Mouse (Mus musculus) midbrain, embryonic 13.5 days (tissue): ENCODE data around the gene Dlgap4. TPM values are rescaled to one million over a fixed set of nuclear protein-coding genes. Genes with fewer than 3 reads are reported as not detected.

Experiments
- ATAC-seq: fragments of 200-750 bp; cut with Nextera tagmentation; 2 replicates; pipeline ENCODE4 v1.8.0; 2017; ENCODE audit warnings: mild to moderate bottlenecking, moderate TSS enrichment, moderate library complexity
- H3K27ac ChIP-seq: fragments of 300-500 bp; sonication (generic); 2 replicates; pipeline ENCODE4 v1.5.1; 2015; ENCODE audit warnings: inconsistent platforms, mild to moderate bottlenecking, moderate library complexity
- H3K27me3 ChIP-seq: fragments of 300-500 bp; sonication (generic); 2 replicates; pipeline ENCODE4 v1.6.1; 2015; ENCODE audit warnings: mild to moderate bottlenecking, inconsistent platforms
- H3K36me3 ChIP-seq: fragments of 300-500 bp; sonication (generic); 2 replicates; pipeline ENCODE4 v1.6.1; 2015; ENCODE audit warnings: mild to moderate bottlenecking, inconsistent platforms
- H3K4me1 ChIP-seq: fragments of 300-500 bp; sonication (generic); replicated peaks from 2 replicates; pipeline ENCODE4 v1.6.1; 2015; ENCODE audit warnings: inconsistent platforms
- H3K4me2 ChIP-seq: fragments of 300-500 bp; sonication (generic); replicated peaks from 2 replicates; pipeline ENCODE4 v1.6.1; 2015; ENCODE audit warnings: moderate library complexity, mild to moderate bottlenecking, inconsistent platforms
- H3K4me3 ChIP-seq: fragments of 300-500 bp; sonication (generic); replicated peaks from 2 replicates; pipeline ENCODE4 v1.5.1; 2015; ENCODE audit warnings: mild to moderate bottlenecking, inconsistent platforms
- H3K9ac ChIP-seq: fragments of 300-500 bp; sonication (generic); replicated peaks from 2 replicates; pipeline ENCODE4 v1.6.1; 2015; ENCODE audit warnings: mild to moderate bottlenecking, inconsistent platforms
- H3K9me3 ChIP-seq: fragments of 300-500 bp; sonication (generic); 2 replicates; pipeline ENCODE4 v1.6.1; 2016; ENCODE audit warnings: mild to moderate bottlenecking, inconsistent platforms
- WGBS: fragments of 180-500 bp; shearing (Covaris S2); methylation state at CpG from one replicate; pipeline ENCODE4 v1.1.7; 2015; 5-methylcytosine and 5-hydroxymethylcytosine counted together
- polyA plus RNA-seq: library from polyadenylated mRNA; unstranded; fragments of >200 nt; fragmentation: Nextera tagmentation; extraction: Ambion mirVana; gene quantifications from 2 replicates; pipeline ENCODE4 v1.2.1, GENCODE M21; 2015

Gene Dlgap4
- polyA plus RNA-seq, 1 experiment from 2014 or later, result 242 TPM

DNA sequence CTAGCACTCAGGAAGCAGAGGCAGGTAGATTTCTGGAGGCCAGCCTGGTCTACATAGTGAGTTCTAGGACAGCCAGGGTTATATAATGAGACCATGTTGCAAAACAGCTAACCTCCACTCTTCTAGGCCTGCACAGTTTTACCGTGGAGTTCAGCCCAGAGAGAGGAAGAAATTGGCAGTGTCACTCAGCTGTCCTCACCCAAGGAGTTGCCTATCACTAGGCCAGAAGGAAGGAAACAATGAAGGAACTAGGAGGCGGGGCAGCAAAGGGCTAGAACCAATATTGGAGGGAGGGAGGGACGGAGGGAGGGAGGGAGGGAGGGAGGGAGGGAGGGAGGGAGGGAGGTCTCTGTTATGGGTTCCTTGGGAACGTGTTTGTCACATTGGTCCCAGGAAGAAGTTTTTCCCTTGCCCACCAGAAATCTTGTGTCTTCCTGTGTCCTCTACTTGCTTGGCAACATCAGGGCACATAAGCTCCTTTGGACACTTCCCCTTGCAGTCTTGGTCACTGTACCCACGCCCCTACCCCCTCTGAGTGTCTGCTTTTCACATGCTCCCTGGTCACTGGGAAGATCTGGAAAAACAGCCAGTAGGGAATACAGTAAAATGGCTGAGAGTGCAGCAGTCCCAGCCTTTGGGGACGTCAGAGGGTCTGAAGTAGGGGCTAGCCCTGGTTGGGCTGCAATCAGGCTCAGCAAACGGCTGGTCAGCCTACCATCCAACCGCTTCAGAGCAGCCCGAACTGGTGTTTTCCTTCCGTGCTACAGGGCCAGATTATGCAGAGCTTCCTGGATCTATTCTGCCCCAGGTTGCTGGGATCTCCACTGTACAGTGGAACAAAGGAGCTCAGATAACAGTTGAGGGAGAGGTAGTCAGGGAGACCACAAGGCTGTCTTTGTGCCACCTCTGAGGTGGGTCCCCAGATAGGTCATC, 116.3 kb downstream of the Dlgap4 start:
- Histone ChIP-seq H3K27me3 (no peaks in the 10 kb centered on the region), H3K4me2 (no peak overlapping the region), H3K9me3 (no peaks in the 10 kb centered on the region), H3K27ac (no peak overlapping the region; the same call in none of the 2 replicates), H3K9ac (no peak overlapping the region), H3K36me3 (0 out of 2 replicates have a peak, but pooled peaks cover 3% of the 10 kb centered on the region), H3K4me1 (peaks cover 81% of the 10 kb centered on the region), H3K4me3 (no peak overlapping the region)
- no peak for ATAC-seq
- 63% methylated on average over 9 of the region's 10 CpGs for WGBS

GRCm38 (mm10) chr2:156730501-156730921, 117.0 kb downstream of the Dlgap4 start:
- Histone ChIP-seq H3K9ac (no peak overlapping the region), H3K27ac (no peak overlapping the region; the same call in none of the 2 replicates), H3K4me3 (no peak overlapping the region), H3K9me3 (no peaks in the 10 kb centered on the region), H3K27me3 (no peaks in the 10 kb centered on the region), H3K36me3 (0 out of 2 replicates have a peak, but pooled peaks cover 3% of the 10 kb centered on the region), H3K4me1 (peaks cover 80% of the 10 kb centered on the region), H3K4me2 (no peak overlapping the region)
- ATAC-seq, result no peak
- WGBS, result 87% methylated on average over 12 of the region's 12 CpGs

DNA sequence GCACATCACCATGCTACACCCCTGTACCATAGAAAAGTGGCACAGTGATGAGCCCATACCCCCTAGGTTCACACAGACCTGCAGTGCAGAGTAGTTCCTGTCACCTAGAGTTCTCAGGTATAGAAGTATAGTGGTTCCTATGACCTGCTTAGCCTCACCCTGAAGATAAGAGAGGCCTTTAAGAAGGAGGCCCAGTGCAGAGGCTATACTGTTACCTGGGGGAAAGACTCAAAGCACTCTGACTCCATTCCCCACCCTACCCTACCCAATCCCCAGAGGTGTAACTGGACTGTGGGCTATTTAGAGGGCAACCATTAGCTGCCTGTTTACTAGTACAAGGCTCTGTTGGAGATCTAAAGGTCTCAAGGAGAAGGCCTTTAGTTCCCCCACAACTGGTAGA, 118.1 kb downstream of the Dlgap4 start:
- no peak overlapping the region for H3K4me2 ChIP-seq
- no peak overlapping the region for H3K9ac ChIP-seq
- no peak overlapping the region for H3K4me3 ChIP-seq
- H3K27me3 ChIP-seq, result no peaks in the 10 kb centered on the region
- H3K4me1 ChIP-seq, result peaks cover 80% of the 10 kb centered on the region
- H3K27ac ChIP-seq, result no peak overlapping the region
- H3K9me3 ChIP-seq, result no peaks in the 10 kb centered on the region
- H3K36me3 ChIP-seq, result peaks cover 8% of the 10 kb centered on the region; the same call in 1 of the 2 replicates
- ATAC-seq, result no peak

- Histone ChIP-seq H3K27me3 (no peaks in the 10 kb centered on the region), H3K27ac (no peak overlapping the region), H3K9ac (no peak overlapping the region), H3K4me3 (no peak overlapping the region), H3K4me1 (peaks cover 80% of the 10 kb centered on the region), H3K36me3 (peaks cover 8% of the 10 kb centered on the region; the same call in 1 of the 2 replicates), H3K9me3 (no peaks in the 10 kb centered on the region), H3K4me2 (no peak overlapping the region)
- WGBS, result 76% methylated on average over 6 of the region's 6 CpGs
- no peak for ATAC-seq
Observed at GRCm38 (mm10) chr2:156732109-156732508, 118.6 kb downstream of the Dlgap4 start.

DNA sequence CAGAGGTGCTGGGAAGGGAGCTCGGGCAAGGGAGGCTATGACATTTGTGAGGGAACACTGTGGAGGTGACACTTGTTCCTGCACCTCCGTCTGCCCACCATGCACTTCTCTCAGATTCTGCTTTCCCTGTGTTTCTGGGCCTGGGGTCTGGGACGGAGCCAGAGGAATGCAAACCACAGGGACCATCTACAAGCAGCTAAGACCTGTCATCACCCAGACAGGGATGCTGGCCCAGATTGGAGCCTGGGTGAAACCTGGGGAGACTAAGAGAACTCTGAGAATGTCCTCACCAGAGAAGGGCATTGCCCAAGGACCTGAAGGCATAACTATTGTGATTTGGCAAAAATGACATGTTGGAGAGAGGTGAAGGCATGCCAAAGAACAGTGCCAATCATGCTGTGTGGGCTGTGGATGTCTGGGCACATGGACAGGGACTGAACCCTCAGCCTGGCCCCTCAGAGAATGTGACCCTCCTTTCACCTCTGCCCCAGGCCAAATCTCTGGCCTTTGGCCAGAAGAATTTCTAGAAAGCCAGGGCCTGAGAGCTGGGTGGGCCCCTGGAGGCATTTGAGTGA, 122.3 kb downstream of the Dlgap4 start:
- Histone ChIP-seq H3K36me3 (peaks cover 16% of the 10 kb centered on the region; the same call in 1 of the 2 replicates), H3K9me3 (no peaks in the 10 kb centered on the region), H3K4me3 (no peak overlapping the region), H3K4me1 (peaks cover 63% of the 10 kb centered on the region), H3K27ac (no peak overlapping the region), H3K9ac (no peak overlapping the region), H3K27me3 (no peaks in the 10 kb centered on the region), H3K4me2 (no peak overlapping the region)
- 85% methylated on average over 3 of the region's 3 CpGs for WGBS
- ATAC-seq, result no peak

GRCm38 (mm10) chr2:156736846-156737245, 123.3 kb downstream of the Dlgap4 start:
- Histone ChIP-seq H3K4me3 (no peak overlapping the region), H3K27me3 (no peaks in the 10 kb centered on the region), H3K4me1 (peaks cover 65% of the 10 kb centered on the region), H3K4me2 (no peak overlapping the region), H3K36me3 (peaks cover 14% of the 10 kb centered on the region; the same call in 1 of the 2 replicates), H3K9me3 (no peaks in the 10 kb centered on the region), H3K27ac (no peak overlapping the region), H3K9ac (no peak overlapping the region)
- WGBS, result 61% methylated on average over 7 of the region's 7 CpGs
- ATAC-seq, result no peak

GRCm38 (mm10) chr2:156737976-156738375, 124.5 kb downstream of the Dlgap4 start:
- WGBS, result 80% methylated on average over 7 of the region's 7 CpGs
- H3K4me3 ChIP-seq, result no peak overlapping the region
- H3K9ac ChIP-seq, result no peak overlapping the region
- H3K9me3 ChIP-seq, result no peaks in the 10 kb centered on the region
- no peak overlapping the region for H3K27ac ChIP-seq
- peaks cover 14% of the 10 kb centered on the region; the same call in 1 of the 2 replicates for H3K36me3 ChIP-seq
- H3K4me2 ChIP-seq, result no peak overlapping the region
- H3K4me1 ChIP-seq, result peaks cover 67% of the 10 kb centered on the region
- no peak for ATAC-seq
- H3K27me3 ChIP-seq, result no peaks in the 10 kb centered on the region

- H3K27me3 ChIP-seq, result no peaks in the 10 kb centered on the region
- no peak overlapping the region for H3K4me2 ChIP-seq
- H3K4me1 ChIP-seq, result peaks cover 45% of the 10 kb centered on the region
- no peak for ATAC-seq
- H3K36me3 ChIP-seq, result peaks cover 22% of the 10 kb centered on the region
- no peak overlapping the region for H3K9ac ChIP-seq
- 85% methylated on average over 9 of the region's 9 CpGs for WGBS
- H3K27ac ChIP-seq, result no peak overlapping the region
- no peak overlapping the region for H3K4me3 ChIP-seq
- H3K9me3 ChIP-seq, result no peaks in the 10 kb centered on the region
Observed at GRCm38 (mm10) chr2:156741265-156741664, 127.8 kb downstream of the Dlgap4 start.

GRCm38 (mm10) chr2:156741998-156742397, 128.5 kb downstream of the Dlgap4 start:
- ATAC-seq, result no peak
- no peak overlapping the region for H3K4me3 ChIP-seq
- H3K4me1 ChIP-seq, result peaks cover 38% of the 10 kb centered on the region
- no peak overlapping the region for H3K4me2 ChIP-seq
- peak overlapping the region; percentile 15; the same call in 1 of the 2 replicates for H3K27ac ChIP-seq
- 67% methylated on average over 4 of the region's 4 CpGs for WGBS
- no peaks in the 10 kb centered on the region for H3K9me3 ChIP-seq
- H3K36me3 ChIP-seq, result peaks cover 30% of the 10 kb centered on the region
- H3K9ac ChIP-seq, result no peak overlapping the region
- no peaks in the 10 kb centered on the region for H3K27me3 ChIP-seq

- H3K9me3 ChIP-seq, result no peaks in the 10 kb centered on the region
- WGBS, result 74% methylated on average over 3 of the region's 3 CpGs
- H3K27ac ChIP-seq, result no peak overlapping the region
- peaks cover 34% of the 10 kb centered on the region for H3K4me1 ChIP-seq
- H3K4me2 ChIP-seq, result no peak overlapping the region
- H3K36me3 ChIP-seq, result peaks cover 42% of the 10 kb centered on the region
- no peak for ATAC-seq
- no peaks in the 10 kb centered on the region for H3K27me3 ChIP-seq
- H3K9ac ChIP-seq, result no peak overlapping the region
- no peak overlapping the region for H3K4me3 ChIP-seq
Observed at GRCm38 (mm10) chr2:156743248-156743647, 129.7 kb downstream of the Dlgap4 start.

DNA sequence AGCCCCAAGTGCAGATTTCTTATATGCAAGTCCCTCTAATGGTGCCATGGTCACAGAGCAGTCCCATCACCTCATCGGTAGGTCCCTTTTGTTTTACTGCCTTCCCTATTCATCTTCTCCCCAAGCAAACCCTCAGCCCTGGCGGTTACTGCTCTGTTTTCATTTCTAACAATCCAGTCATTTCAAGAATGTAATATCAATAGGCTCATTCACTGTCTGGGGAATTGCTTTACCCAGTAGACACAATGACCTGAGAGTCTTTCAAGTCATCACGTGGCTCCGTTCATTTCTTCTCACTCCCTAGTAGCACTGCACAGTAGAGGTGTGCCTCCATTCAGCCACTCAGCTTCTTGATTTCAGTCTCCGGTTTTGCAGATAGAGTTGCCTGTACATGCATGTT, 130.9 kb downstream of the Dlgap4 start:
- Histone ChIP-seq H3K4me3 (no peak overlapping the region), H3K4me2 (no peak overlapping the region), H3K9me3 (no peaks in the 10 kb centered on the region), H3K36me3 (peaks cover 50% of the 10 kb centered on the region), H3K9ac (no peak overlapping the region), H3K4me1 (peaks cover 33% of the 10 kb centered on the region), H3K27ac (no peak overlapping the region), H3K27me3 (no peaks in the 10 kb centered on the region)
- ATAC-seq, result no peak
- 79% methylated on average over 5 of the region's 5 CpGs for WGBS

DNA sequence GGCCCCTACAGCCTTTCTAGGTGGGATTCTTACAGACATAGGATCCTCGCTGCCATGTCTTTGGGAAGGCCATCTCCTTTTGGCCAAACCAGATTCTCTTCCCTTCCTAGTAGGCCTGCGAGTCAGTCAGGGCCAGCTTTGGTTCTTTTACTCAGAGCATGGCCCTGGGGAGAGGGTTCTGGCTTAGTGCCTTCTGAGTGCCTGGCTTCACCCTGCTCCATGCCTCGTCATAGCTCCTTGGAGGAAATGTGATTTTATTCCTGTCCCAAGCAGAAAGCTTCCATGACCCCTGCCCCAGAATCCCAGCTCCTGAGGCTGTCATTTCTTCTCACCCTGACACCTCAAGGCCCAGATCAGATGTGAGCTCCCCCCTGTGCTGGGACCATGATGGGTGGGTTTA, 133.8 kb downstream of the Dlgap4 start:
- no peak overlapping the region for H3K9ac ChIP-seq
- 94% methylated on average over 3 of the region's 3 CpGs for whole genome bisulfite sequencing
- H3K27me3 ChIP-seq, result no peaks in the 10 kb centered on the region
- H3K4me1 ChIP-seq, result peaks cover 11% of the 10 kb centered on the region
- no peak overlapping the region for H3K4me3 ChIP-seq
- H3K4me2 ChIP-seq, result no peak overlapping the region
- peaks cover 71% of the 10 kb centered on the region for H3K36me3 ChIP-seq
- no peak overlapping the region for H3K27ac ChIP-seq
- no peak for ATAC-seq
- no peaks in the 10 kb centered on the region for H3K9me3 ChIP-seq
